Mouse (Mus musculus) olfactory bulb, adult 2 months (tissue): Measurements from ENCODE around the gene Ttc28.

Source experiments
- CTCF ChIP-seq: fragments of 200-500 bp; IDR thresholded peaks from 2 replicates; pipeline ENCODE4 v1.5.1; 2012; ENCODE audit warnings: low read depth, mild to moderate bottlenecking, low read length, moderate library complexity; ENCODE audit not compliant: insufficient read depth
- POLR2A ChIP-seq: fragments of 200-500 bp; IDR thresholded peaks from 2 replicates; pipeline ENCODE4 v1.6.1; 2012; ENCODE audit warnings: mild to moderate bottlenecking, low read depth, low read length, moderate library complexity; ENCODE audit not compliant: insufficient read depth

GRCm38 (mm10) chr5:111163377-111163776 is 283.8 kb downstream of the Ttc28 start:
- no peak for TF ChIP-seq POLR2A
- TF ChIP-seq CTCF = no peak
